Mouse (Mus musculus): ENCODE data around the gene Wnt5a.

- TF ChIP-seq POLR2A (IDR thresholded peaks at IDR 0.05; ENCODE audit: control insufficient read depth, extremely low read depth, insufficient read depth, low read length, poor library complexity) (no peak), CTCF (IDR thresholded peaks at IDR 0.05; ENCODE audit: borderline replicate concordance, control insufficient read depth, extremely low read depth, insufficient read depth, low read length, poor library complexity) (no peak)
Measured at GRCm38 (mm10) chr14:28493806-28494205, 10.7 kb upstream of the Wnt5a start.

All from thymus, adult 2 months (tissue).